In the genomic region with DNA sequence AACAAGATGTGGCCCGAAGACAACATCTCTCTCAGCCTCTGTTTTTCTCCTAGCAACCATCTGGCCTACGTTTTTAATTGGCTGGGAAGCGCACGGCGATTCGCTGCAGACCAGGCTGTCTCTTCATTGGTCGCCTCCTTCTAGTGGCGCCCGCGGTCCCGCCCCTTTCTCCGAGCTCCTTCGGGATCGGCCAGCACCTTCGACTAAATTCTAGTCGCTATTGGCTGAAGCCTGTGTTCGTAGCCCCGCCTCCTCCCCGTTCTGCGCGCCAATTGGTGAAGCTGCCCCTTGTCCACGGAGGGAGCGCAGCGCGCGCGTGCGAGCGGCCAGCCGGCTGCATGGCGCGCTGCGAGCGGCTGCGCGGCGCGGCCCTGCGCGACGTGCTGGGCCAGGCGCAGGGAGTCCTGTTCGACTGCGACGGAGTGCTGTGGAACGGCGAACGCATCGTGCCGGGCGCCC, we compare ENCODE assay signal across 8 mouse cellular contexts. TPM values are rescaled to one million over a fixed set of nuclear protein-coding genes. Genes with fewer than 3 reads are reported as not detected.
A peak's percentile ranks its signal among the peaks of the same experiment; 100 is the strongest.
DNase-seq lines count a peak whose midpoint lies in the region; ATAC-seq lines count a peak whose summit lies in the region.

Gene Pdxp (plus strand): TSS at position 288 of the 459 bp plus-strand sequence.

- H3K36me3 ChIP-seq in forebrain, embryonic 11.5 days (ENCODE audit: control insufficient read depth, insufficient read depth, low read length): no peaks in the 10 kb centered on the region; the same call in 1 of the 2 replicates
- peaks cover 5% of the 10 kb centered on the region; the same call in 1 of the 2 replicates for H3K36me3 ChIP-seq in heart, embryonic 16.5 days (ENCODE audit: control insufficient read depth, insufficient read depth)
- peaks cover 45% of the 10 kb centered on the region for H3K36me3 ChIP-seq in liver, embryonic 13.5 days
- peaks cover 7% of the 10 kb centered on the region; the same call in 1 of the 2 replicates for H3K36me3 ChIP-seq in stomach, embryonic 15.5 days

- H3K4me1 ChIP-seq in forebrain, embryonic 11.5 days (replicated peaks; ENCODE audit: control insufficient read depth, insufficient read depth, low read length): peaks cover 14% of the 10 kb centered on the region
- H3K4me1 ChIP-seq in heart, embryonic 16.5 days (ENCODE audit: control insufficient read depth, insufficient read depth, low read length): peaks cover 17% of the 10 kb centered on the region
- peaks cover 67% of the 10 kb centered on the region for H3K4me1 ChIP-seq in liver, embryonic 13.5 days (replicated peaks)
- peaks cover 25% of the 10 kb centered on the region for H3K4me1 ChIP-seq in stomach, embryonic 15.5 days

- H3K9me3 ChIP-seq in forebrain, embryonic 11.5 days (ENCODE audit: control insufficient read depth, low read length): no peaks in the 10 kb centered on the region
- no peaks in the 10 kb centered on the region for H3K9me3 ChIP-seq in heart, embryonic 16.5 days (replicated peaks; ENCODE audit: control insufficient read depth, low read length)
- no peaks in the 10 kb centered on the region for H3K9me3 ChIP-seq in liver, embryonic 13.5 days (replicated peaks)
- H3K9me3 ChIP-seq in stomach, embryonic 15.5 days: no peaks in the 10 kb centered on the region

- peak within 1 kb of the TSS; percentile 89 for H3K27ac ChIP-seq in forebrain, embryonic 11.5 days (ENCODE audit: low read depth, low read length)
- H3K27ac ChIP-seq in heart, embryonic 16.5 days (ENCODE audit: low read length): peak within 1 kb of the TSS; percentile 76
- peak within 1 kb of the TSS; percentile 78 for H3K27ac ChIP-seq in liver, embryonic 13.5 days
- peak within 1 kb of the TSS; percentile 89 for H3K27ac ChIP-seq in stomach, embryonic 15.5 days

- WGBS in forebrain, embryonic 11.5 days: under 1% methylated on average over 51 of the region's 51 CpGs
- under 1% methylated on average over 51 of the region's 51 CpGs for WGBS in heart, embryonic 16.5 days
- under 1% methylated on average over 51 of the region's 51 CpGs for WGBS in liver, embryonic 13.5 days (ENCODE audit: insufficient replicate concordance)
- under 1% methylated on average over 50 of the region's 51 CpGs for WGBS in stomach, embryonic 15.5 days

- peak within 1 kb of the TSS; percentile 94 for H3K4me2 ChIP-seq in forebrain, embryonic 11.5 days (ENCODE audit: low read depth, low read length, severe bottlenecking)
- peak within 1 kb of the TSS; percentile 95 for H3K4me2 ChIP-seq in heart, embryonic 16.5 days (ENCODE audit: low read depth, low read length)
- H3K4me2 ChIP-seq in liver, embryonic 13.5 days: peak within 1 kb of the TSS; percentile 100
- peak within 1 kb of the TSS; percentile 99 for H3K4me2 ChIP-seq in stomach, embryonic 15.5 days

- peak; percentile 94 for ATAC-seq in forebrain, embryonic 11.5 days (replicated peaks; ENCODE audit: low FRiP score)
- ATAC-seq in heart, embryonic 16.5 days (replicated peaks; ENCODE audit: extremely low read depth, insufficient read depth, low FRiP score): peak; percentile 92
- peak; percentile 88 for ATAC-seq in liver, embryonic 13.5 days (ENCODE audit: low read depth)
- ATAC-seq in stomach, embryonic 15.5 days (ENCODE audit: insufficient read depth, low FRiP score, low read depth): peak; percentile 93

- H3K4me3 ChIP-seq in forebrain, embryonic 11.5 days (ENCODE audit: low read depth, low read length): peak within 1 kb of the TSS; percentile 71
- peak within 1 kb of the TSS; percentile 65 for H3K4me3 ChIP-seq in heart, embryonic 16.5 days (ENCODE audit: low read length)
- peak within 1 kb of the TSS; percentile 74 for H3K4me3 ChIP-seq in liver, embryonic 13.5 days (replicated peaks)
- H3K4me3 ChIP-seq in stomach, embryonic 15.5 days (replicated peaks): peak within 1 kb of the TSS; percentile 72

- no peaks in the 10 kb centered on the region for H3K27me3 ChIP-seq in forebrain, embryonic 11.5 days (ENCODE audit: control insufficient read depth, insufficient read depth, low read length)
- H3K27me3 ChIP-seq in heart, embryonic 16.5 days (ENCODE audit: control insufficient read depth, insufficient read depth, low read length): no peaks in the 10 kb centered on the region
- H3K27me3 ChIP-seq in liver, embryonic 13.5 days: no peaks in the 10 kb centered on the region
- no peaks in the 10 kb centered on the region for H3K27me3 ChIP-seq in stomach, embryonic 15.5 days (replicated peaks)

- H3K9ac ChIP-seq in forebrain, embryonic 11.5 days (ENCODE audit: low read length): peak within 1 kb of the TSS; percentile 85
- peak within 1 kb of the TSS; percentile 80 for H3K9ac ChIP-seq in heart, embryonic 16.5 days (ENCODE audit: low read length)
- peak within 1 kb of the TSS; percentile 79 for H3K9ac ChIP-seq in liver, embryonic 13.5 days
- peak within 1 kb of the TSS; percentile 57 for H3K9ac ChIP-seq in stomach, embryonic 15.5 days

- DNase-seq in ES-CJ7 (ENCODE audit: low read depth, low spot score): peak; percentile 98
- peak; percentile 96 for DNase-seq in c-Kit-positive CD71-positive TER-119-positive erythroid progenitor cells, embryonic 14.5 days (ENCODE audit: low spot score)
- DNase-seq in forebrain, embryonic 11.5 days (ENCODE audit: low spot score): peak; percentile 99
- peak; percentile 95 to 97 for DNase-seq in kidney, postnatal 25 days
- DNase-seq in liver, embryonic 13.5 days: peak; percentile 95
- DNase-seq in neural tube, embryonic 10.5 days (ENCODE audit: extremely low spot score, low spot score): peak; percentile 96

RNA-seq across cellular contexts. Expression of gene Pdxp, which starts in this region (rescaled TPM):
- 37.2 and 49.2 TPM in 2 replicates for polyA plus RNA-seq in forebrain, embryonic 11.5 days (2014; fragmentation: Nextera tagmentation; extraction: Ambion mirVana)
- 16.9 and 18.3 TPM in 2 replicates for polyA plus RNA-seq in heart, embryonic 16.5 days (2015; fragmentation: Nextera tagmentation; extraction: Ambion mirVana)
- polyA plus RNA-seq in liver, embryonic 13.5 days (2015; fragmentation: Nextera tagmentation; extraction: Ambion mirVana): 6.9 and 7.4 TPM in 2 replicates
- polyA plus RNA-seq in stomach, embryonic 15.5 days (2015; fragmentation: Nextera tagmentation; extraction: Ambion mirVana): 11.8 and 12.8 TPM in 2 replicates

Comparison
In these comparisons a context has a peak if more than half of its experiments do, and no peak if none do; other contexts are left out.
1. Peak in every context shown above with its lines: DNase-seq, ATAC-seq, H3K4me3 ChIP-seq and H3K27ac ChIP-seq.